Mouse (Mus musculus) neural tube, embryonic 12.5 days (tissue): ENCODE measurements around the gene Cspg4. TPM values are rescaled to one million over a fixed set of nuclear protein-coding genes. Genes with fewer than 3 reads are reported as not detected.

Source experiments
- ATAC-seq: fragments of 200-750 bp; cut with Nextera tagmentation; 2 replicates; pipeline ENCODE4 v1.8.0; 2017; ENCODE audit warnings: low read depth, mild to moderate bottlenecking, moderate TSS enrichment, moderate library complexity; ENCODE audit not compliant: low FRiP score
- H3K27ac ChIP-seq: fragments of 300-500 bp; sonication (generic); 2 replicates; pipeline ENCODE4 v1.5.1; 2016
- H3K27me3 ChIP-seq: fragments of 300-500 bp; sonication (generic); replicated peaks from 2 replicates; pipeline ENCODE4 v1.6.1; 2016; ENCODE audit warnings: mild to moderate bottlenecking
- H3K36me3 ChIP-seq: fragments of 300-500 bp; sonication (generic); 2 replicates; pipeline ENCODE4 v1.6.1; 2016; ENCODE audit warnings: mild to moderate bottlenecking
- H3K4me1 ChIP-seq: fragments of 300-500 bp; sonication (generic); 2 replicates; pipeline ENCODE4 v1.6.1; 2016
- H3K4me2 ChIP-seq: fragments of 300-500 bp; sonication (generic); replicated peaks from 2 replicates; pipeline ENCODE4 v1.6.1; 2016; ENCODE audit warnings: mild to moderate bottlenecking
- H3K4me3 ChIP-seq: fragments of 300-500 bp; sonication (generic); 2 replicates; pipeline ENCODE4 v1.5.1; 2016
- H3K9ac ChIP-seq: fragments of 300-500 bp; sonication (generic); 2 replicates; pipeline ENCODE4 v1.6.1; 2016; ENCODE audit warnings: mild to moderate bottlenecking
- H3K9me3 ChIP-seq: fragments of 300-500 bp; sonication (generic); 2 replicates; pipeline ENCODE4 v1.6.1; 2016; ENCODE audit warnings: mild to moderate bottlenecking
- WGBS: fragments of 180-500 bp; shearing (Covaris S2); methylation state at CpG from one replicate; pipeline ENCODE4 v1.1.7; 2016; 5-methylcytosine and 5-hydroxymethylcytosine counted together
- polyA plus RNA-seq: library from polyadenylated mRNA; unstranded; fragments of >200 nt; fragmentation: Nextera tagmentation; extraction: Ambion mirVana; gene quantifications from 2 replicates; pipeline ENCODE4 v1.2.1, GENCODE M21; 2016

Gene Cspg4
- polyA plus RNA-seq, result 5.3 and 5.8 TPM in 2 replicates

GRCm38 (mm10) chr9:56864832-56865231 lies at the start of gene Cspg4:
Cspg4 (plus strand) TSS chr9:56865033.
- peak within 1 kb of the TSS; percentile 53 for H3K4me2 ChIP-seq
- 2% methylated on average over 24 of the region's 24 CpGs for WGBS
- H3K4me3 ChIP-seq, result peak within 1 kb of the TSS; percentile 29
- H3K4me1 ChIP-seq, result peaks cover 24% of the 10 kb centered on the region
- no peaks in the 10 kb centered on the region for H3K36me3 ChIP-seq
- ATAC-seq, result no peak
- 0 out of 2 replicates have a peak within 1 kb of the TSS, but pooled peaks have one; percentile 6 for H3K9ac ChIP-seq
- no peaks in the 10 kb centered on the region for H3K9me3 ChIP-seq
- peaks cover 22% of the 10 kb centered on the region; the same call in 1 of the 2 replicates for H3K27me3 ChIP-seq
- H3K27ac ChIP-seq, result no peak within 1 kb of the TSS

GRCm38 (mm10) chr9:56824900-56825299 lies 39.9 kb upstream of the Cspg4 start:
- no peaks in the 10 kb centered on the region for H3K9me3 ChIP-seq
- peak overlapping the region; percentile 60 for H3K4me2 ChIP-seq
- no peaks in the 10 kb centered on the region; the same call in 1 of the 2 replicates for H3K27me3 ChIP-seq
- H3K9ac ChIP-seq, result no peak overlapping the region
- no peak overlapping the region for H3K4me3 ChIP-seq
- WGBS, result 5% methylated on average over 3 of the region's 3 CpGs
- H3K4me1 ChIP-seq, result peaks cover 15% of the 10 kb centered on the region
- ATAC-seq, result no peak
- no peaks in the 10 kb centered on the region for H3K36me3 ChIP-seq
- no peak overlapping the region for H3K27ac ChIP-seq

GRCm38 (mm10) chr9:56825476-56826213 lies 39.2 kb upstream of the Cspg4 start:
- ATAC-seq, result peak; percentile 67
- H3K4me1 ChIP-seq, result peaks cover 19% of the 10 kb centered on the region

DNA sequence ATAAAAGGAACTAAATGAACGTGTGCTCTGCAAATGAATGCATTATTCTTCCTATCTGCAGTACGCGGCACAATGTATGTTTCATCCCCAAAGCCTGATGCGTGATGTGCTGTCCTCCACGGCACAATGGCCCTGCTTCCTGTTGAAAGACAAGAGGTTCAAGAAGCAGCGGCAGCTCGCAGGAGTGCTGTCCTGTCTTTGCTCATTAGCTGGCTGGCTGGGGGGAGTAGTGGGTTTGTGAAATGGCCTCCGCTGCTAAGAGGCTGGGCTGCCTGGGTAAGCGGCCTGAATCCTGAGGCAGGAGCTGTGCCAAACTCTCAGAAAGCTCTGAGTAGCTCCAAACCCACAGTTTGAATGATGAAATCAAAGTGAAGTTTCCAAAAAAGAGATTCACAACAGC lies 36.7 kb upstream of the Cspg4 start:
- H3K4me3 ChIP-seq, result no peak overlapping the region
- no peaks in the 10 kb centered on the region for H3K9me3 ChIP-seq
- H3K27ac ChIP-seq, result no peak overlapping the region
- H3K27me3 ChIP-seq, result no peaks in the 10 kb centered on the region; the same call in 1 of the 2 replicates
- H3K9ac ChIP-seq, result no peak overlapping the region
- H3K4me2 ChIP-seq, result no peak overlapping the region
- 36% methylated on average over 9 of the region's 9 CpGs for WGBS
- ATAC-seq, result no peak
- H3K4me1 ChIP-seq, result peaks cover 23% of the 10 kb centered on the region
- H3K36me3 ChIP-seq, result no peaks in the 10 kb centered on the region

More at GRCm38 (mm10) chr9:56825476-56826213, 39.2 kb upstream of the Cspg4 start:
- 0 out of 2 replicates have a peak overlapping the region, but pooled peaks have one; percentile 21 for H3K9ac ChIP-seq
- no peaks in the 10 kb centered on the region; the same call in 1 of the 2 replicates for H3K27me3 ChIP-seq
- H3K4me2 ChIP-seq, result peak overlapping the region; percentile 60
- peak overlapping the region; percentile 62 for H3K27ac ChIP-seq
- no peaks in the 10 kb centered on the region for H3K9me3 ChIP-seq
- no peak overlapping the region for H3K4me3 ChIP-seq
- WGBS, result 9% methylated on average over 21 of the region's 21 CpGs
- no peaks in the 10 kb centered on the region for H3K36me3 ChIP-seq

GRCm38 (mm10) chr9:56828841-56829240 lies 36.0 kb upstream of the Cspg4 start:
- Histone ChIP-seq H3K27me3 (no peaks in the 10 kb centered on the region; the same call in 1 of the 2 replicates), H3K9ac (no peak overlapping the region), H3K36me3 (no peaks in the 10 kb centered on the region), H3K9me3 (no peaks in the 10 kb centered on the region), H3K27ac (no peak overlapping the region), H3K4me1 (peaks cover 25% of the 10 kb centered on the region), H3K4me2 (no peak overlapping the region), H3K4me3 (no peak overlapping the region)
- ATAC-seq, result no peak
- WGBS, result 72% methylated on average over 6 of the region's 6 CpGs

GRCm38 (mm10) chr9:56830162-56830561 lies 34.7 kb upstream of the Cspg4 start:
- no peaks in the 10 kb centered on the region for H3K9me3 ChIP-seq
- no peak overlapping the region for H3K4me2 ChIP-seq
- H3K4me1 ChIP-seq, result peaks cover 20% of the 10 kb centered on the region
- H3K27ac ChIP-seq, result no peak overlapping the region
- H3K4me3 ChIP-seq, result no peak overlapping the region
- H3K36me3 ChIP-seq, result no peaks in the 10 kb centered on the region
- no peak for ATAC-seq
- no peak overlapping the region for H3K9ac ChIP-seq
- 19% methylated on average over 4 of the region's 4 CpGs for WGBS
- no peaks in the 10 kb centered on the region; the same call in 1 of the 2 replicates for H3K27me3 ChIP-seq

GRCm38 (mm10) chr9:56831904-56832303 lies 32.9 kb upstream of the Cspg4 start:
- H3K27me3 ChIP-seq, result no peaks in the 10 kb centered on the region; the same call in 1 of the 2 replicates
- 88% methylated on average over 3 of the region's 3 CpGs for WGBS
- no peak overlapping the region for H3K4me2 ChIP-seq
- no peak overlapping the region for H3K9ac ChIP-seq
- no peak overlapping the region for H3K27ac ChIP-seq
- H3K36me3 ChIP-seq, result no peaks in the 10 kb centered on the region
- H3K9me3 ChIP-seq, result no peaks in the 10 kb centered on the region
- H3K4me3 ChIP-seq, result no peak overlapping the region
- no peak for ATAC-seq
- peaks cover 10% of the 10 kb centered on the region for H3K4me1 ChIP-seq

DNA sequence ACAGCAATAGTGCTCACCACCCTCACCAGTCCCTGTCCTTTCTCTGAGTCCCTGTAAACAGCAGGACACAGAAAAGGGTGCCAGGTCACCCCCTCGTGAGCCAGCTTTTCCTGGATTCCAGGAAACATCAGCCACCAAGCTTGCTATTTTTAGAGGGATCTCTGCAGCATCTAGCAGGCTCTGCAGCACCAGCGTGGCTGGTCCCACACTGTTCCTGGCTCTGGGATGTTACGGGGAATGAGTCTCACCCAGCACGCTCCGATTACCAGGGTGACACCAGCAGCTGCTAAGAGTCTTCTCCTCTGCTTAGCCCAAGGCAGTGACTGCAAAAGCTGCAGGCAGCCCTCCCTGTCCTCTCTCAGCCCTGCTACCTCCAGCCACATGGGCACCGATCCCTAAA lies 31.9 kb upstream of the Cspg4 start:
- no peak overlapping the region for H3K9ac ChIP-seq
- WGBS, result 31% methylated on average over 6 of the region's 6 CpGs
- no peak overlapping the region for H3K4me2 ChIP-seq
- no peaks in the 10 kb centered on the region for H3K36me3 ChIP-seq
- no peak overlapping the region for H3K4me3 ChIP-seq
- no peak overlapping the region for H3K27ac ChIP-seq
- H3K27me3 ChIP-seq, result no peaks in the 10 kb centered on the region; the same call in 1 of the 2 replicates
- no peaks in the 10 kb centered on the region for H3K9me3 ChIP-seq
- ATAC-seq, result no peak
- H3K4me1 ChIP-seq, result peaks cover 10% of the 10 kb centered on the region

- Histone ChIP-seq H3K27me3 (no peaks in the 10 kb centered on the region; the same call in 1 of the 2 replicates), H3K4me1 (peaks cover 10% of the 10 kb centered on the region), H3K36me3 (no peaks in the 10 kb centered on the region), H3K4me2 (no peak overlapping the region), H3K9ac (no peak overlapping the region), H3K4me3 (no peak overlapping the region), H3K27ac (no peak overlapping the region), H3K9me3 (no peaks in the 10 kb centered on the region)
- WGBS, result 81% methylated on average over 5 of the region's 5 CpGs
- ATAC-seq, result no peak
Observed at GRCm38 (mm10) chr9:56835152-56835551, 29.7 kb upstream of the Cspg4 start.

GRCm38 (mm10) chr9:56840721-56841120 lies 24.1 kb upstream of the Cspg4 start:
- peaks cover 33% of the 10 kb centered on the region for H3K4me1 ChIP-seq
- no peak for ATAC-seq
- no peak overlapping the region for H3K27ac ChIP-seq

DNA sequence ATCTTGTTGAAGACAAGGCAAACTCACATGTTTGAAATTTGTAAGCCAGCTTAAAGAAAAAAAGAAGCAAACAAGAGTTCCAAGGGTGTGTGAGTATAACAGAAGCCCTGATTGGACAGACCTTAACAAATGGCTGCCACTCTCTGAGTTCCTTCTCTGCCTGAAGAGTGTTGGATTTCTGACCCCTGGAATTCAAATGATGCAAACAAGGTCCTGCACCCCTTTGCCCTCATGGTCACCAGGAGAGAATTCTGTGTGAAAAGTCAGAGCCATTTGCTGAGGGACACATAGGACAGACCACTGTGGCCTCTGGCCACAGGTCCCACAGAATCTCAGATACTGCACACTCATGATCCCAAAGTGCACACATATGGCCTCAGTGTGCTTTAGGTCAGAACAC lies 23.0 kb upstream of the Cspg4 start:
- Histone ChIP-seq H3K4me3 (no peak overlapping the region), H3K4me1 (peaks cover 33% of the 10 kb centered on the region), H3K9ac (no peak overlapping the region), H3K36me3 (no peaks in the 10 kb centered on the region), H3K27me3 (no peaks in the 10 kb centered on the region; the same call in 1 of the 2 replicates), H3K27ac (no peak overlapping the region), H3K4me2 (0 out of 2 replicates have a peak overlapping the region, but pooled peaks have one; percentile 1), H3K9me3 (no peaks in the 10 kb centered on the region)
- 0 out of 2 replicates have a peak, but pooled peaks have one; percentile 4 for ATAC-seq

More at GRCm38 (mm10) chr9:56840721-56841120, 24.1 kb upstream of the Cspg4 start:
- no peaks in the 10 kb centered on the region for H3K9me3 ChIP-seq
- WGBS, result 62% methylated on average over 5 of the region's 5 CpGs
- no peaks in the 10 kb centered on the region for H3K36me3 ChIP-seq
- H3K4me3 ChIP-seq, result no peak overlapping the region
- H3K27me3 ChIP-seq, result no peaks in the 10 kb centered on the region; the same call in 1 of the 2 replicates
- H3K9ac ChIP-seq, result no peak overlapping the region
- no peak overlapping the region for H3K4me2 ChIP-seq

GRCm38 (mm10) chr9:56842303-56842719 lies 22.5 kb upstream of the Cspg4 start:
- H3K9ac ChIP-seq, result no peak overlapping the region

More at GRCm38 (mm10) chr9:56842303-56842719, 22.5 kb upstream of the Cspg4 start:
- H3K27ac ChIP-seq, result no peak overlapping the region; the same call in 1 of the 2 replicates
- peak; percentile 65 for ATAC-seq
- H3K36me3 ChIP-seq, result no peaks in the 10 kb centered on the region
- H3K4me1 ChIP-seq, result peaks cover 33% of the 10 kb centered on the region
- no peak overlapping the region for H3K4me3 ChIP-seq
- no peaks in the 10 kb centered on the region for H3K9me3 ChIP-seq
- peak overlapping the region; percentile 1; the same call in 1 of the 2 replicates for H3K4me2 ChIP-seq
- no peaks in the 10 kb centered on the region; the same call in 1 of the 2 replicates for H3K27me3 ChIP-seq
- WGBS, result 6% methylated on average over 3 of the region's 3 CpGs
